Mouse (Mus musculus): ENCODE data around the gene Celsr2.

Gene Celsr2

GRCm38 (mm10) chr3:108381945-108382875 is 33.1 kb downstream of the Celsr2 start:
- peak; percentile 72 for DNase-seq (ENCODE audit: low read depth, low spot score)

GRCm38 (mm10) chr3:108380695-108381094 is 34.7 kb downstream of the Celsr2 start:
- peak; percentile 54 for DNase-seq (ENCODE audit: low read depth, low spot score)

GRCm38 (mm10) chr3:108378875-108379663 is 36.3 kb downstream of the Celsr2 start:
- DNase-seq (ENCODE audit: low read depth, low spot score) = peak; percentile 65

- peak; percentile 77 for DNase-seq (ENCODE audit: low read depth, low spot score)
Observed at GRCm38 (mm10) chr3:108372691-108373090, 42.7 kb downstream of the Celsr2 start.

GRCm38 (mm10) chr3:108372274-108372673 is 43.1 kb downstream of the Celsr2 start:
- DNase-seq (ENCODE audit: low read depth, low spot score) = peak; percentile 49

- DNase-seq (ENCODE audit: low read depth, low spot score) = no peak
Observed at GRCm38 (mm10) chr3:108368721-108369120, 46.6 kb downstream of the Celsr2 start.

- no peak for DNase-seq (ENCODE audit: low read depth, low spot score)
Observed at GRCm38 (mm10) chr3:108367828-108368227, 47.5 kb downstream of the Celsr2 start.

- DNase-seq (ENCODE audit: low read depth, low spot score) = no peak
Observed at GRCm38 (mm10) chr3:108367173-108367572, 48.2 kb downstream of the Celsr2 start.

GRCm38 (mm10) chr3:108364270-108364995 is 50.9 kb downstream of the Celsr2 start, which contains the start of gene Mybphl:
Mybphl (plus strand) TSS chr3:108364911.
- no peak for DNase-seq (ENCODE audit: low read depth, low spot score)

GRCm38 (mm10) chr3:108363626-108364025 is 51.7 kb downstream of the Celsr2 start:
- DNase-seq (ENCODE audit: low read depth, low spot score) = no peak

- no peak for DNase-seq (ENCODE audit: low read depth, low spot score)
Observed at GRCm38 (mm10) chr3:108360894-108361293, 54.5 kb downstream of the Celsr2 start.

- DNase-seq (ENCODE audit: low read depth, low spot score) = no peak
Observed at GRCm38 (mm10) chr3:108358445-108358844, 56.9 kb downstream of the Celsr2 start.

- DNase-seq (ENCODE audit: low read depth, low spot score) = no peak
Observed at GRCm38 (mm10) chr3:108357051-108357450, 58.3 kb downstream of the Celsr2 start.

- no peak for DNase-seq (ENCODE audit: low read depth, low spot score)
Observed at GRCm38 (mm10) chr3:108355245-108355644, 60.1 kb downstream of the Celsr2 start.

GRCm38 (mm10) chr3:108348376-108348775 is 67.0 kb downstream of the Celsr2 start:
- no peak for DNase-seq (ENCODE audit: low read depth, low spot score)

- DNase-seq (ENCODE audit: low read depth, low spot score) = peak; percentile 23
Observed at GRCm38 (mm10) chr3:108345855-108346254, 69.5 kb downstream of the Celsr2 start.

- DNase-seq (ENCODE audit: low read depth, low spot score) = no peak
Observed at GRCm38 (mm10) chr3:108342185-108342584, 73.2 kb downstream of the Celsr2 start.

GRCm38 (mm10) chr3:108341040-108341439 is 74.3 kb downstream of the Celsr2 start:
- DNase-seq (ENCODE audit: low read depth, low spot score) = no peak
